Mouse (Mus musculus) cerebellum, adult 2 months (tissue): ENCODE results near the gene Olfr571. TPM values are rescaled to one million over a fixed set of nuclear protein-coding genes. Genes with fewer than 3 reads are reported as not detected.

Experiments used
- DNase-seq, 2 experiments: peaks; one replicate each; pipeline ENCODE4 v3.0.0; 2021
- H3K27ac ChIP-seq: fragments of 200-500 bp; 2 replicates; pipeline ENCODE4 v1.5.1; 2012; ENCODE audit warnings: low read length, control low read depth, inconsistent platforms; ENCODE audit not compliant: insufficient read depth
- H3K27me3 ChIP-seq: fragments of 200-500 bp; 2 replicates; pipeline ENCODE4 v1.6.1; 2012; ENCODE audit warnings: inconsistent platforms, mild to moderate bottlenecking, low read length, moderate library complexity; ENCODE audit not compliant: control insufficient read depth, insufficient read depth
- H3K4me1 ChIP-seq: fragments of 200-500 bp; 2 replicates; pipeline ENCODE4 v1.6.1; 2011; ENCODE audit warnings: low read length; ENCODE audit not compliant: control insufficient read depth, insufficient read depth
- H3K4me3 ChIP-seq: fragments of 200-500 bp; replicated peaks from 2 replicates; pipeline ENCODE3; 2011; ENCODE audit warnings: mild to moderate bottlenecking, low read depth, low read length, control low read depth; ENCODE audit not compliant: insufficient read depth
- CTCF ChIP-seq: fragments of 200-500 bp; IDR thresholded peaks from 2 replicates; pipeline ENCODE4 v1.5.1; 2011; ENCODE audit warnings: low read depth, mild to moderate bottlenecking, control low read depth, low read length, moderate library complexity, borderline replicate concordance; ENCODE audit not compliant: insufficient read depth
- POLR2A ChIP-seq: fragments of 200-500 bp; IDR thresholded peaks from 2 replicates; pipeline ENCODE4 v1.6.1; 2011; ENCODE audit warnings: low read length, control low read depth, borderline replicate concordance; ENCODE audit not compliant: insufficient read depth
- polyA plus RNA-seq: library from polyadenylated mRNA; depleted of rRNA; stranded (reverse); fragments of >200 nt; gene quantifications from 2 replicates; pipeline ENCODE4 v1.2.3, GENCODE M21; 2012; rRNA removed

The Olfr571 gene
- polyA plus RNA-seq, 1 experiment, result not detected

DNA sequence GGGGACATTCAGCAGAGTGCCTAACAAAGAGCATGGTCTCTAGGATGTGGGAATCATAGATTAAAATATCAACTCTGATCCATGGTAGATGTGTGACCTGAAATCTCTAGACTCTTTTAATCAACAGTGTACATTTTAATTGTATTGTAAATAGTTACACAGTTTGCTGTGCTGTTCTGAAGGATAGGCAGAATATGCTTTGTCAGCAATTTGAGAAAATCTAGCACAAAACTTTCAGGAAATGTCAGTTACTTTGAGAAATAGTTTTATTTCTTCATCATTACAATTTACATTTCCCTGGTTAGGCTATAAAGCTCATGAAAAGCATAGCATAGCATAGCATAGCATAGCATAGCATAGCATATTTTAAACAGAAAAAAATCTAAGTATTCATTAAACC, 61.5 kb downstream of the Olfr571 start:
- Histone ChIP-seq H3K4me1 (no peaks in the 10 kb centered on the region), H3K4me3 (no peak overlapping the region), H3K27ac (no peak overlapping the region), H3K27me3 (no peaks in the 10 kb centered on the region)
- DNase-seq, result no peak
- TF ChIP-seq CTCF (no peak), POLR2A (no peak)

Other genes with a start within 250 kb of the Olfr571 start
- 7.2 and 7.8 TPM in 2 replicates for gene Trim68, start 230.2 kb downstream of the Olfr571 start, polyA plus RNA-seq
- not detected in 2 replicates for gene Olfr557, start 221.6 kb downstream of the Olfr571 start, polyA plus RNA-seq
- gene Olfr558, start 215.3 kb downstream of the Olfr571 start, polyA plus RNA-seq, result 0.49 and 0.52 TPM in 2 replicates
- gene Olfr33, start 198.5 kb downstream of the Olfr571 start, polyA plus RNA-seq, result not detected in 2 replicates
- gene Olfr559, start 190.0 kb downstream of the Olfr571 start, polyA plus RNA-seq, result not detected in 2 replicates
- 0.07 TPM in 1 of 2 replicates, not detected in the other for gene Olfr560, start 158.2 kb downstream of the Olfr571 start, polyA plus RNA-seq
- gene Olfr78, start 158.1 kb downstream of the Olfr571 start, polyA plus RNA-seq, result 0.51 and 0.75 TPM in 2 replicates
- gene Olfr561, start 146.3 kb downstream of the Olfr571 start, polyA plus RNA-seq, result not detected in 2 replicates
- gene Olfr564, start 114.1 kb downstream of the Olfr571 start, polyA plus RNA-seq, result not detected in 2 replicates
- not detected in 2 replicates for gene Olfr566, start 58.8 kb downstream of the Olfr571 start, polyA plus RNA-seq
- not detected in 2 replicates for gene Olfr568, start 40.4 kb downstream of the Olfr571 start, polyA plus RNA-seq
- not detected in 2 replicates for gene Olfr569, start 26.7 kb downstream of the Olfr571 start, polyA plus RNA-seq
- gene Olfr570, start 23.0 kb downstream of the Olfr571 start, polyA plus RNA-seq, result 0.19 TPM in 1 of 2 replicates, not detected in the other
- not detected in 2 replicates for gene Olfr572, start 6.9 kb upstream of the Olfr571 start, polyA plus RNA-seq
- not detected in 2 replicates for gene Olfr573-ps1, start 25.0 kb upstream of the Olfr571 start, polyA plus RNA-seq
- gene Olfr574, start 30.9 kb upstream of the Olfr571 start, polyA plus RNA-seq, result not detected in 2 replicates
- gene Olfr575, start 41.2 kb upstream of the Olfr571 start, polyA plus RNA-seq, result not detected in 2 replicates
- gene Olfr576, start 45.1 kb upstream of the Olfr571 start, polyA plus RNA-seq, result not detected in 2 replicates
- not detected in 2 replicates for gene Olfr577, start 58.4 kb upstream of the Olfr571 start, polyA plus RNA-seq
- not detected in 2 replicates for gene Olfr578, start 71.8 kb upstream of the Olfr571 start, polyA plus RNA-seq
- not detected in 2 replicates for gene Olfr582, start 120.5 kb upstream of the Olfr571 start, polyA plus RNA-seq
- gene Olfr583, start 133.8 kb upstream of the Olfr571 start, polyA plus RNA-seq, result not detected in 2 replicates
- not detected in 2 replicates for gene Olfr584, start 164.3 kb upstream of the Olfr571 start, polyA plus RNA-seq
- not detected in 2 replicates for gene Olfr585, start 180.2 kb upstream of the Olfr571 start, polyA plus RNA-seq
- gene Olfr586, start 208.1 kb upstream of the Olfr571 start, polyA plus RNA-seq, result not detected in 2 replicates
- gene Olfr588-ps1, start 223.3 kb upstream of the Olfr571 start, polyA plus RNA-seq, result not detected in 2 replicates
- gene Olfr589, start 238.8 kb upstream of the Olfr571 start, polyA plus RNA-seq, result not detected in 2 replicates